Mouse (Mus musculus) ES-E14 (cell line): ENCODE data around the gene Pofut2. TPM values are rescaled to one million over a fixed set of nuclear protein-coding genes. Genes with fewer than 3 reads are reported as not detected.

Source experiments
- DNase-seq: peaks from one replicate; pipeline ENCODE4 v3.0.0-alpha.2; 2013; ENCODE audit warnings: low read depth, low spot score
- H3K27ac ChIP-seq: 2 replicates; pipeline ENCODE4 v1.5.1; 2012; ENCODE audit warnings: low read depth, mild to moderate bottlenecking, low read length, moderate library complexity, mixed read lengths; ENCODE audit not compliant: poor library complexity, insufficient read depth, severe bottlenecking
- H3K36me3 ChIP-seq: 2 replicates; pipeline ENCODE4 v1.6.1; 2012; ENCODE audit warnings: mild to moderate bottlenecking, low read length, moderate library complexity, mixed read lengths; ENCODE audit not compliant: control insufficient read depth, poor library complexity, insufficient read depth, severe bottlenecking
- H3K4me1 ChIP-seq, 2 experiments: fragments of 150-350 bp in 1 of 2; sonication (generic) in 1 of 2; 2 replicates each; pipeline ENCODE4 v1.6.1; 2012; ENCODE audit warnings: low read length in 2 of 2, mild to moderate bottlenecking in 1 of 2, mixed read lengths in 1 of 2; ENCODE audit not compliant: control insufficient read depth in 2 of 2, insufficient read depth in 2 of 2, poor library complexity in 1 of 2
- H3K4me3 ChIP-seq, 2 experiments: fragments of 150-350 bp in 1 of 2; sonication (generic) in 1 of 2; 2 replicates each; pipeline ENCODE4 v1.5.1; 2012; ENCODE audit warnings: low read length in 2 of 2, low read depth in 1 of 2, mild to moderate bottlenecking in 1 of 2, mixed read lengths in 1 of 2; ENCODE audit not compliant: insufficient read depth in 1 of 2, poor library complexity in 1 of 2, severe bottlenecking in 1 of 2
- H3K9ac ChIP-seq: 2 replicates; pipeline ENCODE4 v1.6.1; 2012; ENCODE audit warnings: low read depth, mild to moderate bottlenecking, low read length, mixed read lengths; ENCODE audit not compliant: poor library complexity, insufficient read depth, severe bottlenecking
- H3K9me3 ChIP-seq: fragments of 150-350 bp; sonication (generic); 2 replicates; pipeline ENCODE4 v1.6.1; 2012; ENCODE audit warnings: low read depth, mild to moderate bottlenecking, low read length; ENCODE audit not compliant: control insufficient read depth, insufficient read depth
- CHD2 ChIP-seq: IDR thresholded peaks from 2 replicates; pipeline ENCODE4 v1.6.1; 2014; ENCODE audit warnings: mild to moderate bottlenecking, low read depth, low read length, inconsistent platforms
- HCFC1 ChIP-seq: IDR thresholded peaks from 2 replicates; pipeline ENCODE4 v1.6.1; 2012; ENCODE audit warnings: low read length, inconsistent platforms, borderline replicate concordance; ENCODE audit not compliant: insufficient read depth
- MAFK ChIP-seq: IDR thresholded peaks from 2 replicates; pipeline ENCODE4 v1.6.1; 2014; ENCODE audit warnings: mild to moderate bottlenecking, low read depth, low read length, inconsistent platforms; ENCODE audit not compliant: insufficient read depth
- ZC3H11A ChIP-seq: IDR thresholded peaks from 2 replicates; pipeline ENCODE4 v1.6.1; 2012; ENCODE audit warnings: low read depth, mild to moderate bottlenecking, inconsistent platforms, low read length, borderline replicate concordance
- ZNF384 ChIP-seq: IDR thresholded peaks from 2 replicates; pipeline ENCODE4 v1.6.1; 2012; ENCODE audit warnings: low read depth, low read length, inconsistent platforms
- in situ Hi-C, 2 experiments: fragments of 600-800 bp; cut with MboI; formaldehyde crosslinking; loops; one replicate each; pipeline ENCODE4 v1.15.1; 2025; ENCODE audit warnings: low sequenced_read_pairs in 2 of 2, inconsistent platforms in 1 of 2; ENCODE audit not compliant: unreplicated experiment in 2 of 2
- total RNA-seq: library from RNA; depleted of rRNA; stranded (reverse); fragments of 300-350 nt; gene quantifications from 2 replicates; pipeline ENCODE4 v1.2.3, GENCODE M21; 2012

Pofut2 gene
- total RNA-seq, 1 experiment, result 67.6 TPM

- no peak for TF ChIP-seq ZC3H11A
- TF ChIP-seq ZNF384, result no peak
- no peak for TF ChIP-seq CHD2
- no peak for TF ChIP-seq MAFK
- TF ChIP-seq HCFC1, result no peak
- Histone ChIP-seq H3K4me3 (no peak overlapping the region), H3K9ac (no peak overlapping the region), H3K36me3 (no peaks in the 10 kb centered on the region), H3K27ac (no peak overlapping the region), H3K4me1 (no peaks in the 10 kb centered on the region), H3K9me3 (no peaks in the 10 kb centered on the region)
- no peak for DNase-seq
- in situ Hi-C loops, result loop anchor here in 1 of 2 experiments (5.0 kb wide), 1 partner anchor 224 kb away; no protein-coding TSS in a partner anchor
Observed at GRCm38 (mm10) chr10:77288639-77289195, 29.7 kb downstream of the Pofut2 start.

GRCm38 (mm10) chr10:77289559-77289958 is 30.5 kb downstream of the Pofut2 start:
- Histone ChIP-seq H3K9ac (no peak overlapping the region), H3K27ac (no peak overlapping the region), H3K4me1 (no peaks in the 10 kb centered on the region), H3K4me3 (no peak overlapping the region), H3K36me3 (no peaks in the 10 kb centered on the region), H3K9me3 (no peaks in the 10 kb centered on the region)
- DNase-seq, result no peak
- in situ Hi-C loops, result loop anchor here in 1 of 2 experiments (5.0 kb wide), 1 partner anchor 223 kb away; no protein-coding TSS in a partner anchor
- TF ChIP-seq ZNF384 (no peak), HCFC1 (no peak), ZC3H11A (no peak), CHD2 (no peak), MAFK (no peak)

- Histone ChIP-seq H3K36me3 (no peaks in the 10 kb centered on the region), H3K9ac (no peak overlapping the region), H3K4me3 (no peak overlapping the region), H3K27ac (no peak overlapping the region), H3K9me3 (no peaks in the 10 kb centered on the region), H3K4me1 (no peaks in the 10 kb centered on the region)
- TF ChIP-seq ZNF384, result no peak
- no peak for TF ChIP-seq CHD2
- no peak for TF ChIP-seq MAFK
- no peak for TF ChIP-seq HCFC1
- TF ChIP-seq ZC3H11A, result no peak
- in situ Hi-C loops, result no loop called here
- no peak for DNase-seq
Observed at GRCm38 (mm10) chr10:77290624-77291366, 31.8 kb downstream of the Pofut2 start.

- no peaks in the 10 kb centered on the region for H3K9me3 ChIP-seq
- TF ChIP-seq HCFC1 (no peak), MAFK (no peak), CHD2 (no peak), ZNF384 (no peak), ZC3H11A (no peak)
- in situ Hi-C loops, result no loop called here
- no peaks in the 10 kb centered on the region for H3K4me1 ChIP-seq
- H3K4me3 ChIP-seq, result peak overlapping the region in 1 of 2 experiments; percentile 53; a peak in 2 of 4 replicates
- H3K27ac ChIP-seq, result no peak overlapping the region
- H3K36me3 ChIP-seq, result no peaks in the 10 kb centered on the region
- no peak overlapping the region for H3K9ac ChIP-seq
- no peak for DNase-seq
Observed at GRCm38 (mm10) chr10:77294691-77295090, 35.7 kb downstream of the Pofut2 start.
